Mouse (Mus musculus) G1E-ER4 (cell line): Measurements from ENCODE around the gene Atp7b. TPM values are rescaled to one million over a fixed set of nuclear protein-coding genes. Genes with fewer than 3 reads are reported as not detected.

Experiments
- GATA1 ChIP-seq: IDR thresholded peaks from one replicate; pipeline ENCODE4 v1.8.0; 2012; ENCODE audit warnings: low read length, inconsistent platforms
- polyA plus RNA-seq: library from polyadenylated mRNA; stranded (reverse); fragments of >175 nt; gene quantifications from 2 replicates; pipeline ENCODE4 v1.2.3, GENCODE M21; 2012

Atp7b gene
- polyA plus RNA-seq, 1 experiment, result 15.2 TPM

DNA sequence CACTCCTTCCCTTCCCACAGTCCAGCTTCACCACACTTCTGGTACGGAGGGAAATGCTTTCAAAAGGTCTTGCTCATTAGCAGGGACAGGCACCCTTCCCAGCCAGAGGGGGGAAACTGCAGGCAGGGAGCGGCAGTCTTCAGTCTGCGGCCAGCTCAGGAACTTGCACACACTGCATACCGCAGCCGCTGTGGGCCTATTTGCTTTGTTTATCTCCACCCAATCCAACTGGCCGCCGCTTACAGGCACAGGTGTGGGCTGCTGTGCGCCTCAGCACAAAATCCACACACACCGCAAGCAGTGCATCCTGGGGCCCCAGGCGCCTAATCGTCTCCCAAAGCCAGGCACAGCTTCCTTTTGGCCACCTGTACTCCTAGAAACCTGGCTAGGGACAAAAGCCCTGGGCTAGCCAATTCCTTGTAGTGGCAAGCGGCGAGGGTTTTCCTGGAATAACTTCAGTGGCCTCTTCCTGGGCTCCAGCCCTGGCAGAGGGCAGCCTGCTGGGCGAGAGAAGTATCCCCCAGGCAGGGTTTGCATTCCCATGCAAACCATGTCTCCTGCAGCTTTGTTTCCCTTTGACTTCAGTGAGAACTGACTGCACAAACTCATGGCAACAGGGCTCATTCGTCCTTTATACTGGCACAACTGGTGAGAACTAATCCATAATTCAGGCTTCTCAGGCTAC lies 20.5 kb downstream of the Atp7b start:
- TF ChIP-seq GATA1, result no peak

GRCm38 (mm10) chr8:22037022-22037421 lies 23.1 kb downstream of the Atp7b start:
- TF ChIP-seq GATA1, result no peak

DNA sequence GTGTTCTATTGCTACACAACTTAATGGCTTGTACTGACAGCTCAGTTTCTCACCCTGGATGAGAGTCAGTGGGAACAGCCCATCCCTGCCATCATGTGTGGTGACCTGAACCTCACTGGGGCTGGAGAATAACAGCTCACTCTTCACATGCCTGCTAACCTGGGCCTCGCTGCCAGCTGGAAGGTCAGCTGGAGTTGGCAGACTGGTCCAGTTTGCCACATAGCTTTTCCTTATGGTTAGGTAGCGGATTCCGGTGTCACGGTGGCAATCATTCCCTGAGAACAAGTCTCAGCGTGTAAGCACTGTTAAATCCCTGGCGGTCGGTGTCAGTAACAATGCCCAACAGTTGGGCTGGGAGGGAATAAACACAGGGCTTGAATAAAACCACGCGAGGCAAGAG lies 24.0 kb downstream of the Atp7b start:
- TF ChIP-seq GATA1, result no peak

DNA sequence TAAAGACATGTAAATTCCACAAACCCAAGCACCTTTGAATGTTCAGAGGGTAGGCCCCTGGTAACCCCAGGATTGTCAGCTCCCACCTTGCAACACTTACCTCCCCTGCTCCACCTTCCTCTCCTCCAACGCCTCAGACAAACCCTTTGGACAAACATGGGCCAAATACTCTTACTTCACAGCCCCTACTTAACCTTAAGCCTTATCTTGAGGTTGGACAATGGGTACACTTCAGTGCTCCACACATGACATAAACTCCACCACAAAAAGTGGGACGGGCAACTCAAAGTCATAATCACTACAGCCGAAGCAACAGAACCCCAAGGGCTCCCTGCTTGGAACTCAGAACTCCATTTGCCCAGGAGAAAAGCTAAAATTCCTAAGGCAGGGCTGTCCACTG lies 29.1 kb downstream of the Atp7b start:
- no peak for TF ChIP-seq GATA1

GRCm38 (mm10) chr8:22028973-22029372 lies 31.1 kb downstream of the Atp7b start:
- no peak for TF ChIP-seq GATA1

DNA sequence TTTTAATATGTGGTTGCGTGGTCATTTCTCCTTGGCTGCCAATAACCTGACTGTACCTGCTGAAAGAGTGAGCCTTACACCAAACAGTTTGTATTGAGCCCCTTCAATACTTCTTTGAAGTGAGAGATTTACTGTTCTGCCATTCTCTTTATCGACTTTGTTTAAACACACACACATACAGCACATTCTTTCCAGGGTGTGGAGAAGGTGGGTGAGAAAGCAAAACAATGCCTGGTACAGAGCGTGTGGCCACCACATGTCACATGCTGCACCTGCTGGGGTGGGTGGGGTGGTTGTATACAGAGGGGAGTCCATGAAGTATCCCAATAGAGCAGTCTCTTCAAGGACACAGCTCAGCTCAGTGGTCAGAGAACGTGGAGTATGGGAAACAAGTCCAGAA lies 34.9 kb downstream of the Atp7b start:
- no peak for TF ChIP-seq GATA1

- no peak for TF ChIP-seq GATA1
These were observed 37.9 kb downstream of the Atp7b start for GRCm38 (mm10) chr8:22022244-22022643.

DNA sequence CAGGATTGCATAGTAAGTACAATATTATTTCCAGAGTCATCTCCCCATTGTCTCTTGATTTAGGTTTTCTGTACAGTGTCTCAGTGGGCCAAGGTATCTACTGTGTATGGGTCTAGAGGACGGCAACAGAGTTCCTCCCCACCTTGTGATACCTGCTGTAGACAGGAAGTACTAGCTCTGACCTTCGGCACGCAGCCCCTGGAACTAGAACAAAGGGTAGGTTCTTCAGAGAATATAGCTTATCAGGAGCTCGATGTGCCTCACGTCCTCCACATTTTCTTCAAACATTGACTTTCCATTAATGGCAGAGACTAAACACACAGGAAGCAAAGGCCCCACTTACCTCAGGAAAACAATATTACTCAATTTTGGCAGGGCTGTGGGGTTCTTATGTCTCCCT lies 40.6 kb downstream of the Atp7b start:
- no peak for TF ChIP-seq GATA1

- TF ChIP-seq GATA1, result no peak
These were observed 42.4 kb downstream of the Atp7b start for GRCm38 (mm10) chr8:22017731-22018130.

- TF ChIP-seq GATA1, result no peak
These were observed 46.9 kb downstream of the Atp7b start for GRCm38 (mm10) chr8:22013034-22013707.

- TF ChIP-seq GATA1, result no peak
These were observed 50.7 kb downstream of the Atp7b start for GRCm38 (mm10) chr8:22009403-22009802.

DNA sequence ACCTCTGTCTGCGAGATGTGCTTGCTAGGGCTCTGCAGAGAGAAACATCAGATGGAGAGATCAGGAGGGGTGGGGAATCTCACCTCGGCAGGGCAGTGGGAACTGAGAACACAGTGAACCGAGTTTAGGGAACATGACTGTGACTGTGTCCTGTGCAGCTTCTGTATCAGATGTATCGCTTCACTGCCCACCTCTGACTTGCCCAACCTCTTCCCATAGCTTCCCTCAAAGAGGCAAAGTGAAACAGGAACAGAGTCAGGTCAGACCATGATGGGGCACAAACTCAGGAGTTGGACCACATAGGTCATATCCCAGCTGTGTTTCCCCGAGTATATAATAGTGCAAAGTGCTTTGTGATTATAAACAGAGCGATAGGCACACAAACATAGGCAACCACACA lies 53.7 kb downstream of the Atp7b start:
- no peak for TF ChIP-seq GATA1

DNA sequence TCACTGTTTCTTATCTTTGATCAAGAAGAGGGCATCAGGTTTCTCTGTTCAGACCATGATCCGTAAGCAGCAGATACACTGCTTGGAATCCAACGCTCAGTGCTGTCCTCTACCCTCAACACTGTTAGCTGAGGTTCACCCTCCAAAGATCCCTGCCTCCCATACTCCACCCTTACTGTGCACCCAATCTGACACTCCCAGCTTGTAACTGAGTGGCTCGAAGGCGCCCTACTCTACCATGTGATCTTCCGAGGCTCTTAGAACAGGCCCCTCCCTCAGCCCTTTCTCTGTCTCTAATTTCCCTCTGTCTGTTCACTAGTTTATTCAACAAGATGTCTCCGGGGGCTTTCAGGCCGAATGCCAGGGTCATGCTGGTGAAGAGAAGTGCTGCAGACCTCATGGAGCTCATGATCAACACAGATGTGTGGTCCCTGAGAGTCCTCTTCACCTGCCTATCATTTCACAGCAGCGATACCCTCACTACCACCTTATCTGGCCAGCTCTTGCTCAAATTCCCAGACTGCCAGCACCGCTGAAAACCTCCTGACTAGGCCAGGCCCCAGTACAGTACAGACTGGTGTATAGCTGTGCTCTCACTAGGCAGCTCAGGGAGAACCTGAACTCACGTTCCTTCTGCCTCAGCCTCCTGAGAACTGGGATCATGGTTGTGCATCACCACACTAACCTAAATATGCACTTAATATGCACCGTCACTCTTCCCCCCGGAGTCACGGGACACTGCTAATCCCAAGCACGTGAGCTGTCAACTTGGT lies 55.2 kb downstream of the Atp7b start:
- no peak for TF ChIP-seq GATA1

DNA sequence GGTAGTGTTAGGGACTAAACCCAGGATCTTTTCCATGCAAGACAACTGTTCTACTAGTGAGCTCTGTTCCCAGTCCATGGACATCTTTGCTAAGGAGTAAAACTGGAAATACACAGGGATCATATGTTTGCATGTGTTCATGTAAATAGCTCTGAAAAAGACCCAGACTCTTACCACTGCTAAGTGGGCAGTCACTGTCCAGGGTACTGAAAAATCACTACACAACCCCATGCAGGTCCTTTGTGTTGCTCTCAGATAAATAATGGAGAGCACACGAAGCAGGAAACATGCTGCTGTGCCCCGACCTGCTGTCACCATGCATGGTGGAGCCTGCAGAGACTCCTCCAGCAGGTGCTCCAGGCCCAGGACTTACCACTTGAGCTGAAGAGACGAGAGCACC lies 64.9 kb downstream of the Atp7b start:
- no peak for TF ChIP-seq GATA1

DNA sequence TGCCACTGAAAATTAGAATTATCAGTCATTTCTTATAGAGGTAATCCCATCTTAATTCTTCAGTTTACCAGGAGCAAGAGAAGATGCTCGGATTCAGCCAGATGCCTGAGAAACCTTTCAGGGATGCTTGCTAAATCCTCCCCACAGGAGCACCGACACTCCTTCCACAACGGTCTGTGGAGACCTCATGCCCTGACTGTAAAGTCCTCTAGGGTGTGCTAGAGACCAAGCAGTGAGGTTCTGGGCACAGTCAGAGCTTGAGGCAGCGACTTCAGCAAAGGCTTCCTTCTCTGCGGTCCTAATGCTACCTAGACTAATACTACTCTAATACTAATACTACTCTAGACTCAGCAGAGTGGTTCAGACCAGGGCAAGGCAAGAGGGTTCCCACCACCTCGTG lies 67.9 kb downstream of the Atp7b start:
- TF ChIP-seq GATA1, result no peak

DNA sequence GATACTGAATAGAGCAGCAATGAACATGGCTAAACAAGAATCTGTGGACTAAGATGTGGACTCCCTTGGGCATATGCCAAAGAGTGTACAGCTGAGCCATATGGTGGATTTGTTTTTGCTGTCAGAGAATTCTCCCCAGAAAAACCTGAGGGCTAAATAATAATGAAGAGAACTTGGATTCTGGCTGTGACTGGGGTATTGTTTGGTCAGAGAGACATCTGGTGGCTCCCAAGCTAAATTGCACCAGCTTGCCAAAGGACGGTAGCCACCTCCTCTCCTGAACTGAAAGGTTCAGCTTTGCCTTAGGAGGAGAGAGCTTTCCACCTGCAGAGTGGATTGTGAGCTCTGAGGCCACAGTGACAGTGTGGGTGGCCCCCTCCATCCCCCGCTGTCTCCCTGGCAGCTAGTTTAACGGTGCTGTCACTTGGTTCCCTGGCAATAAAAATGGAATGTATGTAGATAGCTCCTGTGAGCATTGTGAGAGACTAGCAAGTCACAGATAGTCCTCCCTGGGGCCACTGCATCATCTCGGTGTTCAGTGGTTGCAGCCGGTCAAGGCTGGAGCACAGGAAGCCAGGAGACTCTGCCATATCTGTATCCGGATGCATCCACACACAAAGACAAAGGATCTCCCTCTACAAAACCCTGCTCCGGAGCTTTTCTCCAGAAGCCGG lies 78.3 kb downstream of the Atp7b start:
- TF ChIP-seq GATA1, result no peak
